Mouse (Mus musculus) forebrain, embryonic 15.5 days (tissue): ENCODE data around the gene Rpl34. TPM values are rescaled to one million over a fixed set of nuclear protein-coding genes. Genes with fewer than 3 reads are reported as not detected.

Experiments
- ATAC-seq: fragments of 200-750 bp; cut with Nextera tagmentation; replicated peaks from 2 replicates; pipeline ENCODE4 v1.8.0; 2017; ENCODE audit warnings: mild to moderate bottlenecking, moderate TSS enrichment, moderate library complexity
- H3K27ac ChIP-seq: fragments of 300-500 bp; sonication (generic); replicated peaks from 2 replicates; pipeline ENCODE4 v1.5.1; 2015; ENCODE audit warnings: mild to moderate bottlenecking, inconsistent platforms
- H3K27me3 ChIP-seq: fragments of 300-500 bp; sonication (generic); 2 replicates; pipeline ENCODE4 v1.6.1; 2015; ENCODE audit warnings: inconsistent platforms
- H3K36me3 ChIP-seq: fragments of 300-500 bp; sonication (generic); 2 replicates; pipeline ENCODE4 v1.6.1; 2015; ENCODE audit warnings: mild to moderate bottlenecking, inconsistent platforms
- H3K4me1 ChIP-seq: fragments of 300-500 bp; sonication (generic); 2 replicates; pipeline ENCODE4 v1.6.1; 2015; ENCODE audit warnings: inconsistent platforms
- H3K4me2 ChIP-seq: fragments of 300-500 bp; sonication (generic); replicated peaks from 2 replicates; pipeline ENCODE4 v1.6.1; 2015; ENCODE audit warnings: mild to moderate bottlenecking, inconsistent platforms
- H3K4me3 ChIP-seq: fragments of 300-500 bp; sonication (generic); 2 replicates; pipeline ENCODE4 v1.5.1; 2015; ENCODE audit warnings: mild to moderate bottlenecking, inconsistent platforms
- H3K9ac ChIP-seq: fragments of 300-500 bp; sonication (generic); replicated peaks from 2 replicates; pipeline ENCODE4 v1.6.1; 2015; ENCODE audit warnings: mild to moderate bottlenecking, inconsistent platforms
- H3K9me3 ChIP-seq: fragments of 300-500 bp; sonication (generic); 2 replicates; pipeline ENCODE4 v1.6.1; 2016; ENCODE audit warnings: inconsistent platforms
- WGBS: fragments of 180-500 bp; shearing (Covaris S2); methylation state at CpG from one replicate; pipeline ENCODE4 v1.1.7; 2015; ENCODE audit warnings: mixed read lengths; 5-methylcytosine and 5-hydroxymethylcytosine counted together
- polyA plus RNA-seq: library from polyadenylated mRNA; unstranded; fragments of >200 nt; fragmentation: Nextera tagmentation; extraction: Ambion mirVana; gene quantifications from 2 replicates; pipeline ENCODE4 v1.2.1, GENCODE M21; 2015

The Rpl34 gene
- polyA plus RNA-seq = 594 and 667 TPM in 2 replicates

DNA sequence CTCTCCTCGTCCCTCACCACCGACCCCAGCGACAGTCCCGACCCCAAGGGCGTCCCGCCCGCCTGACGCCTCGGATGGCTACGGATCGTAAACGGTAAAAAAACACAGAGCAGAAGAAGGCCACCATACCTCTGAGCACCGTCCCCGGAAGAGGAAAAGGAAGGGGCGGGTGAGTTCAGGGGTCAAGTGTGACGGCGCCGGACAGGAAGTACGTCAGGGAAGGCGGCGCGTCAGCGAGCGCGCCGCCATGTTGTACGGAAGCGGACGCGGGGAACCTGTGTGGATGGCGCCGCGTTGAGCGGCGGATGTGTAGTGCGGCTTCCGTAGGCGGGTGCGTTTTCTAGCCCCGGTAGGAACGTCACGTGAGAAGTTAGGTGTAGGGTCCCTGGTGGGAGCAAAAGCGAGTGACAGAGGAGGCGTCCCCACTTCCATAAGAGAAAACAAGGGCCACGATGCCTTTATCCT lies at the start of gene Rpl34:
Rpl34 (minus strand) TSS at position 210 of the 465 bp plus-strand sequence.
- Histone ChIP-seq H3K27me3 (no peaks in the 10 kb centered on the region), H3K4me3 (peak within 1 kb of the TSS; percentile 85), H3K36me3 (peaks cover 36% of the 10 kb centered on the region), H3K4me2 (peak within 1 kb of the TSS; percentile 68), H3K4me1 (peaks cover 25% of the 10 kb centered on the region), H3K9me3 (no peaks in the 10 kb centered on the region), H3K9ac (peak within 1 kb of the TSS; percentile 91), H3K27ac (peak within 1 kb of the TSS; percentile 85)
- WGBS = under 1% methylated on average over 45 of the region's 45 CpGs
- peak; percentile 100 for ATAC-seq

DNA sequence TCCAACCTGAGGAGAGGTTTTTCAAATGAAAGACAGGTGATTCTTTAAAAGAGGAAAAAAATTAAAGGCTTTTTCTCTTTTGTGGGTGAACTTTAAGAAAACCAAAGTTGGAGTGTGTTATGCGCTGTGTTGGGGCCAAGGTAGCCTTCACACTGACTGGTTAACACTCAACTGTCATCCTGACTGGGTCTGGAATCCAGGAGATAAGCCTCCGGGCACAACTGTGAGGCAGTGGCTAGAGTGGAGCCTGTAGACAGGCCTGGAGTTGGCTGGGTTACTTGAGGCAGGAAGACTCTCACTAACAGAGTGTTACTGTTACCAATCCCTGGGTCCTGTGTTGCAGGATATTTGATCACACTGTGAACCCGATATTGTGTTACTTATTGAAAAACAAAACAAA lies 38.0 kb upstream of the Rpl34 start:
- Histone ChIP-seq H3K27me3 (no peaks in the 10 kb centered on the region), H3K4me1 (no peaks in the 10 kb centered on the region), H3K4me2 (no peak overlapping the region), H3K36me3 (no peaks in the 10 kb centered on the region), H3K27ac (no peak overlapping the region), H3K4me3 (no peak overlapping the region), H3K9ac (no peak overlapping the region), H3K9me3 (no peaks in the 10 kb centered on the region)
- 87% methylated on average over 3 of the region's 3 CpGs for WGBS
- ATAC-seq = no peak

DNA sequence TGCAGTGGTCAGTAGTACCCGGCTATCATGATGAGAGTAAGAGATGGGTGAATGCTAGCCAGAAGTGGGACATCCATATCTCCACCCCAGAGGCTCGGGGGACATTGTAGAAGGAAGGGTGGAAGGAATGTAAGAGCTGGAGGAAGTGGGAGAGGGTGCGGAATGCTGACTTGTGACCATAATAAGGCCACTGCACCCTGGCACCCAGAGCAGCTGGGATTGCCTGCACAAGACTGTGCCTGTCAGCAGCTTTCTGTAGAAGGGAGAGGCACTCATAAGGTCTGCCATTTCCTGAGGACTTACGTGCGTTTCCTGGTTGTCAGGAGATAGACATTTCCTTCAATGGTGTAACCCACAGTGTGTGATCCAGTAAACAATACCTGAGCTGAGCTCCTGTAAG lies 33.9 kb upstream of the Rpl34 start:
- Histone ChIP-seq H3K4me1 (no peaks in the 10 kb centered on the region), H3K4me3 (no peak overlapping the region), H3K4me2 (no peak overlapping the region), H3K9ac (no peak overlapping the region), H3K36me3 (no peaks in the 10 kb centered on the region), H3K27me3 (no peaks in the 10 kb centered on the region), H3K9me3 (no peaks in the 10 kb centered on the region), H3K27ac (no peak overlapping the region)
- WGBS = 87% methylated on average over 5 of the region's 5 CpGs
- no peak for ATAC-seq

DNA sequence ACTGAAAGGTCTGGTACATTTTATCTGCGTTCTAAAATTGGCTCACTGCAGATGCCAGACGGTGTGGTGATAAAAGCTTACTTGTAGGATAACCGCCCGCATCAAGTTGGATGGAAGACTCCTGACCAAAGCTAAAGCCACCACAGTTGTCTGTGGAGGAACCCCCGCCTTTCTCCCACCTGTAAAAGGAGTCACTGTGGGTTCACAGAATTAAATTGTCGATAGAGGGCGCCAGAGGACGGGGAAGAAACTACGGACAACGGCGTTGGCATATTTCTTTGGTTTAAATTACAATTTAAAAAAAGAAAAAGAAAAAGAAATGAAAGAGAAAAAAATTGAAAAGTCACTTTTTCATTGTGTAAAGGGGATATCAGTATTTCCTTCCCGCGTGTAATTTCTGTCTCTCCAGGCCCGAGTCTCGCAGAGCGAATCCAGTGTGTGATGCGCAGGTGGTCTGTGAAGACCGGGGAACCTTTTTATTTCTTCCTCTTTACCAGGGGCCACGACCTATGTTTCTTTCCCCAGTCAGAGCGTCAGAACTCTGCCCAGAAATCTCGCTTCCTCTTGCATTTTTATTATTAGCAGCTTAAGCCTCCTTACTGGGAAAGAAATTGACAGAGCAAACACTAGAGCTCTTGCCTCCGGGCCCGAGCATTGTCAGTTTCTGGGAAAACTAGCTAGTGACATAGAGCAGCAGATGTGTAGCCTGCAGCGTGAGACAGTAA lies 30.7 kb upstream of the Rpl34 start:
- H3K9ac ChIP-seq = no peak overlapping the region
- 58% methylated on average over 24 of the region's 24 CpGs for WGBS
- no peaks in the 10 kb centered on the region for H3K27me3 ChIP-seq
- no peak for ATAC-seq
- H3K27ac ChIP-seq = no peak overlapping the region
- no peak overlapping the region for H3K4me2 ChIP-seq
- H3K36me3 ChIP-seq = no peaks in the 10 kb centered on the region
- no peaks in the 10 kb centered on the region for H3K9me3 ChIP-seq
- H3K4me3 ChIP-seq = no peak overlapping the region
- peaks cover 19% of the 10 kb centered on the region for H3K4me1 ChIP-seq

DNA sequence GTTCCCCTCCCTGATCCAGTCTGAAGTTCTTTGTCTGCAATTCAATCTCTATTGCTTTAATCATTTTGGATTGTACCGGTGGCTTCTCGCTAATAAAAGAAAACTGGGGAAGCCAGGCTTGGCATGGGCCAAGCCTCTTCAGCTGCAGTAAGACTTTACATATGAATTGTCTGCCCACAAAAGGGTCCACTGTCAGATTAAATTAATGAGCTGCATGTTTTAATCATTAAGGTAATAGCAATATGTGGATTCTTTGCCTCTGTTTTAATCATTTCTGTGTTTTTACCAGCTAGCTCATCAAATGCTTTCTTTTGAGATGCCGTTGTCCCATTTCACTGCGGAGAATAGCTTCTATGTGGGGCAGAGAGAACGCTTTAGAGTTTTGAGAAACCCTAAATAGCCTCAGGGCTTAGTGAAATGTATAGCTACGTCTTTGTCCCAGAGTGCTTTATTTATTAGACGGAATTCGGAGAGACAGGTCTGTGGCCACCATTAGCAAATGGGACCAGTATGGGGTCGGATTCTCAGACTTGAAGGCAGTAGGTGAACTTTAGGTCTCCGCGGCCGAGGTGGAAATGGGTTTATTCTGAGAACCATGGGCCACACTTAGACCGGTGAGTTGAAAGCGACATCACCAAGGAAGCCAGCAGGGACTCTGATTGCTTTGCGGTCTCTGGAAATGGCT lies 28.1 kb upstream of the Rpl34 start:
- no peaks in the 10 kb centered on the region for H3K9me3 ChIP-seq
- peak overlapping the region; percentile 33; the same call in 1 of the 2 replicates for H3K27ac ChIP-seq
- H3K4me3 ChIP-seq = no peak overlapping the region
- peaks cover 19% of the 10 kb centered on the region for H3K4me1 ChIP-seq
- no peaks in the 10 kb centered on the region for H3K27me3 ChIP-seq
- 7% methylated on average over 15 of the region's 15 CpGs for WGBS
- H3K36me3 ChIP-seq = no peaks in the 10 kb centered on the region
- ATAC-seq = peak; percentile 73
- H3K4me2 ChIP-seq = peak overlapping the region; percentile 25
- no peak overlapping the region for H3K9ac ChIP-seq

DNA sequence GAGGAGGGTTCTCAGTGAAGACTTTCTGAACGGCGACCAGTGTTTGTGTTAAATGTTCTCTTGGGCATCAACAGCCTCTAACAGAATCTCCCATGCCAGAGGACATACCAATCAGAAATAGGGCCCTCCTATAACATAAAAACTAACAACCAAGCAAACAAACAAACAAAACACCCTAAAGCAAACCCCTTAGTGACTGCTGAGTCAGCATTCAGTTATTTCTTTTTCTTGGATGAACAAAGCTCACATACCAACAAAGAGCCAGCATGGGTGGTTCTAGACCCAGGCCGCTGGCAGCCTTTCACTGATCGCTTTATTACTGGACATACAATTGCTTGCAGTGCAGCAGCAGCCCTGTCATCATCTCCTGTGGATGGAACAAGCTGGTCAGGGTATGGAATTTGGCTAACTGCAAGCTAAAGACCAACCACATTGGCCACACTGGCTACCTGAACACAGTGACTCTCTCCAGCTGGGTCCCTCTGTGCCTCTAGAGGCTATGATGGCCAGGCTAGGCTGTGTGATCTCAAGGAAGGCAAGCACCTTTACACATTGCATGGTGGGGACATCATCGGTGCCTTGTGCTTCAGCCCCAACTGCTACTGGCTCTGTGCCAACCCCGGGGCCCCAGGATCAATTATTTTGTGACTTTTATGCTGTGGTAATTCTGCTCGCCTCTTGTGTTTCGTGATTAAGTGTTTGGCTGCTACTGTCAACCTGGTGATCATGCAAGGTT lies 27.1 kb upstream of the Rpl34 start:
- Histone ChIP-seq H3K4me1 (peaks cover 19% of the 10 kb centered on the region), H3K4me3 (no peak overlapping the region), H3K36me3 (no peaks in the 10 kb centered on the region), H3K9ac (no peak overlapping the region), H3K27ac (0 out of 2 replicates have a peak overlapping the region, but pooled peaks have one; percentile 7), H3K4me2 (peak overlapping the region; percentile 25; the same call in 1 of the 2 replicates), H3K9me3 (no peaks in the 10 kb centered on the region), H3K27me3 (no peaks in the 10 kb centered on the region)
- WGBS = 28% methylated on average over 8 of the region's 8 CpGs
- 0 out of 2 replicates have a peak, but pooled peaks have one; percentile 57 for ATAC-seq

DNA sequence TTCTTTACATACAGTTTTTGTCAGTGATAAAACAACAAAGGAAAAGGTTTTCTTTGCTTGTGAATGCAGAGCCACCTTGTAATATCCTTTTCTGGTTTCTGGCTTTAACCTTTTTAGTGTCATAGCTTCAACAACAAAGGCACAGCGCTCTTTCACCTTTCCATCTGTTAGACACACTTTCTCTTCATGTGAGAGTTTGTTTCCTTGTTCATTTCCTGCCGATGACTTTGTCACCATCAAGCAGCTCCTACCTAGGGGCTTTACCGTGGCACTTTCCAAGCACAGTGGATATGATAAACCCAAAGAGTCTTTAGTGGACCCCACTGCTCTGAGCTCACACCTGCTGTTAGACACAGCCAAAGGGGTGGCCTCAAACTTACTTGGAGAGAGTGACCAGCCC lies 19.0 kb upstream of the Rpl34 start:
- Histone ChIP-seq H3K9ac (no peak overlapping the region), H3K27me3 (no peaks in the 10 kb centered on the region), H3K4me2 (no peak overlapping the region), H3K9me3 (0 out of 2 replicates have a peak, but pooled peaks cover 4% of the 10 kb centered on the region), H3K4me3 (no peak overlapping the region), H3K36me3 (no peaks in the 10 kb centered on the region), H3K4me1 (peaks cover 9% of the 10 kb centered on the region; the same call in 1 of the 2 replicates), H3K27ac (no peak overlapping the region)
- 95% methylated on average over 3 of the region's 3 CpGs for WGBS
- no peak for ATAC-seq

DNA sequence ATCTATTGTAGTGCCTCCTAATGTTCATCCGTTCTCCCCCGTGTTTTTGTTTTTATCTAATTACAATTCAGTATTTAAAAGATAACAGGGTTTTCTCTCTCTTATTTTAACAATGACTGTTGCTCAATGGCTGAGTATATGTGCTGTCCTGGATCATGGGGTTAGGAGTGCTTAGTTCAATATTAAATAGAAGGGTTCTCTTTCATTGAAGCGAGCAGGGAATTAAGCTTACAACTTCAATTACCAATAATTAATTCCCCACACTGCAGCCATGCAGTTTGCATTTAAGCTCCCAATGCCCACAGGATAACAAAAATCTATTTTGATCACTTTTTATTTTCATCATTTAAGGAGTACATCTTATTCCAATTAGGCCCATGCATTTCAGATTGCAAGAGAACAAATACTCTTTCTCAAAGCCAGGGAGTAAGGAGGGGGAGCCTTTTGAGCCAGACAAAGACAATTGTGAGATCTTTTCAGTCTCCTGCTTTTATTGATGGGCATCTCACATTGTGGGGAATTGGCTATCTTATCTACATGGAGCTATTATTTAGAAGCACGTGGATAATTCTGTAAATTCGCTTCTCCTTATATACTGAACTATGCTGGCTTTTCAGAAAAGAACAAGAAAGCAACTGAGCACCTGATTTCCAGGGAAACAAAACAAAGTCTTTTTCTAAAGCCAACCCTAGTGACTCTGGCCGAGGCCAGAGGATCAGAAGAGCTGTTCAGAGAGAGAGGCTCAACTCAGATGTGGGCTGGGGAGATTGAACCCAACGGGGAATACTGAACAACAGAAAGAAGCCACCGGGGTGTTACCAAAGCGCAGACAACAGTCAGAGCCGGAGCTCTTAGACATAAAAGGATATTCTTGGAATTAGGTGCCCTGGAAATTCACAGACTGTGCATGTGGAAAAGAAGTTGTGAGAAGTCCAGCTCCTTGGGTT lies 16.7 kb upstream of the Rpl34 start:
- no peak overlapping the region for H3K27ac ChIP-seq
- WGBS = 6% methylated on average over 10 of the region's 10 CpGs
- no peaks in the 10 kb centered on the region for H3K36me3 ChIP-seq
- no peaks in the 10 kb centered on the region for H3K27me3 ChIP-seq
- no peak overlapping the region for H3K4me2 ChIP-seq
- no peak overlapping the region for H3K9ac ChIP-seq
- 0 out of 2 replicates have a peak, but pooled peaks cover 4% of the 10 kb centered on the region for H3K9me3 ChIP-seq
- 0 out of 2 replicates have a peak, but pooled peaks have one; percentile 41 for ATAC-seq
- H3K4me1 ChIP-seq = peaks cover 9% of the 10 kb centered on the region; the same call in 1 of the 2 replicates
- no peak overlapping the region for H3K4me3 ChIP-seq

DNA sequence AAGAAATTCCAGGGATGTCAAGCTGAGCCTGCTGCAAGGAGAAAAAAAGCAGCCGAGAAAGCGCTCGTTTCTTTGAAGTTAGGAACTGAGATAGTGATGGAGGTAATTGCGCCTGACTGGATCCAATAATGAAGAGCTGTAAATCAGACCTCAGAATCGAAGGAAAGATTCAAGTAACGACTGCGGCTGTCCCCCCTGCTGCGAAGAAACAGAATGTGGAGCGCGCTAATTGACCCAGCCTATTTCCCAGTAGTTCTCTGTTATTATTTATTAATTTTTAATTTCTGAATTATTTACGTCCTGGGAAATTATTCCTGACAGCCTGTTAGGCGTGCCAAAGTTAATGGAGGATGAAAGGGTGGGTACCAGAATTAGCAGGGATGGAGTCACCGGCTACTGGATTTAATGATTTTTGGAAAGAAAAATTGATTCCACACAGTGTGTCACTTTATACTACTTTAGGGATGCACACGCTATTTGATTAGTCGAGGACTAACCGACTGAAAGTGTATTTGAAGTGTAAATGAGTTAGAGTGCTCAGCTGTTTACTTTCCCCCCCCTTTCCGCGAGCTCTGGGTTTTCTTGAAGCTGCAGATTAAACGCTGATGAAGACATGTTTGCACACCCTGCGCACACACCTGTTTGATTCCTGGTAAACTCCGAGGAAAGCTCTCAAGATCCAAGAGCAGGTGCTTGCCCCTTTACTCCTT lies 7.6 kb upstream of the Rpl34 start:
- Histone ChIP-seq H3K36me3 (no peaks in the 10 kb centered on the region), H3K27me3 (no peaks in the 10 kb centered on the region), H3K27ac (no peak overlapping the region), H3K4me3 (no peak overlapping the region), H3K4me2 (no peak overlapping the region; the same call in 1 of the 2 replicates), H3K9me3 (no peaks in the 10 kb centered on the region), H3K4me1 (peaks cover 9% of the 10 kb centered on the region; the same call in 1 of the 2 replicates), H3K9ac (no peak overlapping the region; the same call in 1 of the 2 replicates)
- WGBS = 19% methylated on average over 21 of the region's 21 CpGs
- 0 out of 2 replicates have a peak, but pooled peaks have one; percentile 38 for ATAC-seq

DNA sequence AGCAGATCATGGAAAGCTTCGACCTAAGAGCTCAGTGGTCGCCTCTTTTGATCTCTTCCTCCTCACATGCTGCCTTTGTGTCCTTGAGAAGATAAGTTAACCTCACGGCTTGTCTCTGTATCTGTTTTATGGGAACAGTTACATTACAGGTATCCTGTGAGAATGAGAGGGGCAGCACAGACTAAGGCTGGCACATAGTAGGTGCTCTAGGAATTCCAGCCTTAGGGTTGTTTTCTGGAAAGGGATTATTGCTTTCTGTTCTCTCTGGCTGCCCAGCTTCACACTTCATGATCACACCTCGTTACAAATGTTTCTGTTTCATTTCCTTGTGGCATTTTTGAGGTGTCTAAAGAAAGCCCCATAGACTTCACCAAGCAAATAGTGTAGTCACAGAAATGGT lies 6.6 kb upstream of the Rpl34 start:
- no peak for ATAC-seq
- Histone ChIP-seq H3K27ac (no peak overlapping the region), H3K27me3 (no peaks in the 10 kb centered on the region), H3K9me3 (no peaks in the 10 kb centered on the region), H3K9ac (no peak overlapping the region), H3K4me1 (peaks cover 9% of the 10 kb centered on the region; the same call in 1 of the 2 replicates), H3K36me3 (no peaks in the 10 kb centered on the region), H3K4me2 (no peak overlapping the region), H3K4me3 (no peak overlapping the region)
- WGBS = 33% methylated on average over 4 of the region's 4 CpGs
